Mouse (Mus musculus): Measurements from ENCODE around the gene Paqr8.

The Paqr8 gene

DNA sequence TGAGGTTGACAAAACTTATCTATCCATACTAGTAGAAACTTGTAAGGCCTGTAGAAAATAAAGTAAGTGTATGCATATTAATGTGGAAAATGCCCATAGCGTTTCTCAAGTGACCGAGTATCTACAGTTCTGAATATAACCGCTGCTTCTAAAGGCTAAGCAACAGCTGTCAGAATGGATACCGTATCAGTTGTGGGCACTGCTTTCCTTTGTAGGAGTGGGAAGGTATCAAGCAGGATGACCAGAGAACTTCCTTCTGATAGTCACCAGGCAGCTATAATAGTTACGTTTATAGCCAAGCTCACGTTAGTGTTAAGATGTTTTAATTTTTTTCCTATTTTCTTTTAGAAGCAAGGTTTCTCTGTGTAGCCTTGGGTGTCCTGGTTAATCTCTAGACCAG lies 83.0 kb downstream of the Paqr8 start:
- no peak for DNase-seq (ENCODE audit: low read depth)

GRCm38 (mm10) chr1:20974341-20975135 lies 84.1 kb downstream of the Paqr8 start:
- DNase-seq (ENCODE audit: low read depth), result no peak

- no peak for DNase-seq (ENCODE audit: low read depth)
These were observed 90.1 kb downstream of the Paqr8 start for GRCm38 (mm10) chr1:20980553-20980952.

GRCm38 (mm10) chr1:20981764-20982163 lies 91.4 kb downstream of the Paqr8 start:
- DNase-seq (ENCODE audit: low read depth), result peak; percentile 20

GRCm38 (mm10) chr1:20984103-20984502 lies 93.7 kb downstream of the Paqr8 start:
- DNase-seq (ENCODE audit: low read depth), result no peak

DNA sequence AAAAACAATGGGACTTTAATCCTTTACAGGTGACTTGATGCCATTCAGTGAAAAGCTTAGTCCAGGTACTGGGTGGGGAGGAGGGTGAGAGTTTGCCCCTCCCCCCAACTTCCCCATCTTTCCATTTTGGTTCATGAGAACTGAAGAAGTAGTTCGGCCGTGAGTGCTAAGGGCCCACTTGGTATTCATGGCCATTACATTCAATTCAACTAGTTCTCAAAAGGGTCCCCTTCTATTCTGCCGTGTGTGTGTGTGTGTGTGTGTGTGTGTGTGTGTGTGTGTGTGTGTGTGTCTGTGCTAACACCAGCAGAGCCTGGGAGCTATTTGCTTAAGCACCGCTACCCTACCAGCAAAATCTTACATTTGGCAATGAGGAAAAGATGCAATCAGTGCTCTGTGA lies 94.2 kb downstream of the Paqr8 start:
- DNase-seq (ENCODE audit: low read depth), result no peak

DNA sequence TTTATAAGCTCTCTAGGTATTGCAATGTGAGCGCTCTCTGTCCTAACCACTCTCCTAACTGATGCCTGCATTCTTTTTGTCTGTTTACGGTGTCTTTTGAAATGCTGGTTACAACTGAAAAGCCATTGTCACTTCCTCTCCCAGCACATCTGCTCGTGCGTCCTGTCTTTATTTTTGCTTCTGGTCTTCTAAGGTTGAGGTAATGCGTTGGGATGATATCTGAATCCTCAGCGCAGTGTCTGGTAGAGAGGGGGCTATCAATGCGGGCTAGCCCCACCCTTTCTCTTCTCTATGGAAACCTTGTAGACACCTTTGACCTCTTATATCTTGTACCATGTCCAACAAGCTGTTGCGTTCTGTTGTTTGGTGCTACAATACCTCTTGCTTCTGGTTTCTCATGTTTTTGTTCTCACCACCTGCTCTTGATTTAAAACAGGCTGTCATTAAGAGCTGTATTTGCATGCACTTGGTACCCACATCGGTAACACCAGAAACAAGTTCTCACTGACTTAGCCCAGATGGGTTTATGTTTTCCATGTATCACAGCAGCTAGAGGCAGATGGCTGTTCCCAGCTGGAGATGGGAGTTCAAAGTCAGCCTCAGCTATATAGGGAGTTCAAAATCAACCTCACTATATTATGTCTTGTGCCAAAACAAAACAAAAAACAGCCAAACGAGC lies 96.1 kb downstream of the Paqr8 start:
- DNase-seq (ENCODE audit: low read depth), result peak; percentile 21
